Mouse (Mus musculus): ENCODE results near the gene Dus1l. TPM values are rescaled to one million over a fixed set of nuclear protein-coding genes. Genes with fewer than 3 reads are reported as not detected.
A peak's percentile ranks its signal among the peaks of the same experiment; 100 is the strongest.
"Not testable (repeated sequence)": the region's sequence is repeated elsewhere in the genome, so short reads cannot be mapped to it uniquely, and the experiment has no call there.

Gene Dus1l
- polyA plus RNA-seq, 1 experiment from 2014 or later: 60.0 TPM

DNA sequence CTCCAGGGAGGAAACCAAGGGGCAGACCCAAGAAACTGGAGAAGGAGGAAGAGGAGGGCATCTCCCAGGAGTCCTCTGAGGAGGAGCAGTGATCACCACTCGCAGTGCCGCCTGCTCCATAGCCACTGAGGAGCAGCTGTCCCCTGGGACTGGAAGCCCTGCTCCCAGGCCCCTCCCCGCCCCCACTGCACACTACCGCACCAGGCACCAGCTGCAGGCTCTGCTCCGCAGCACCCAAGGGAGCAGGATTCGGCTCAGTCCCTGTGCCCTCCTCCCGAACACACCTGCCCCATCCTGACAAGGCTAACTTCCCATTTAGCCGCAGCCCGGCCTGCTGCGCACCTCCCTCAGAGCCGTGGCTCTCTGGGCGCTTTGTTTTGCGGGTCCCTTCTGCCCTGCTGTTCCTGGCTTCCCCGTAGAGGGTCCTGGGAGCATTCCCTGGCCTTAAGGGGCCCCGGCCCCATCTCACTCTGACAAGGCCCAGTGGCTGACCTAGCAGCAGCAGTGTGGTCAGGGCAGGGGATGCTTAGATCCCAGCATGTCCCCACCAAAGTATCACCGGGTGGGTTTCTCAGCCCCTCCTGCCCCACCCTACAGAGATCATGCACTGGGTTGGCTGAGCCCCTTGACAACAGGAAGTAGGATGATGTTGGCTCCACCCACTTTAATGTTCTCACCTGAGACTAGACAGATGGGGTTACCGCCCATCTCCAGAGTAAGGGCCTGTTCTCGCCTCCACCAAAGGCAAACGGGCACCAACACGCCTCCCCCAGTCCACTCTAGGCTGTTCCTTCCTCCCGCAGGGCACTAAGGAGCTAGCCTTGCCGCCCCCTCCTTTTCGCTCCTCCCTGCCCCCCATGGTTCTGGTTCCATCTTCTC lies 32.8 kb downstream of the Dus1l start:
- not testable (repeated sequence) for H3K27ac ChIP-seq; H3K9ac ChIP-seq; H3K4me1 ChIP-seq; H3K36me3 ChIP-seq; H3K4me3 ChIP-seq; H3K4me2 ChIP-seq (replicated peaks)
- Histone ChIP-seq H3K9me3 (replicated peaks) (peaks cover 10% of the 10 kb centered on the region), H3K27me3 (peaks cover 17% of the 10 kb centered on the region)
- 3% methylated on average over 9 of the region's 23 CpGs for WGBS
- ATAC-seq (ENCODE audit: low FRiP score): peak; percentile 52; the same call in 1 of the 2 replicates

DNA sequence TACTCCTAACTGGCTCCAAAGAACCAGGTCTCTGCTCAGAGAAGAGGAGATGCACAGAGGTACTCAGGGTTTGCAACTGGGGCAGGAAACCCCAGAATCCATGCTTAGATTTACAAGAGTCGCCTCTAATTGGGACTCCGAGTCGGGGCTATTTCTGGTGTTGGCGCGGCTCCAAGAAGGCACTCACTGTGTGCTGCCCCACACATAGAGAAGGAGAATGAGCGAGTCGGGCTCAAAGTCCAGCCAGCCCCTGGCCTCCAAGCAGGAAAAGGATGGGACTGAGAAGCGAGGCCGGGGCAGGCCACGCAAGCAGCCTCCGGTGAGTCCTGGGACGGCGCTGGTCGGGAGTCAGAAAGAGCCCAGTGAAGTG lies 33.5 kb downstream of the Dus1l start, which contains the start of gene Hmga1b:
TSS of gene Hmga1b (plus strand) at position 123 of the 370 bp plus-strand sequence.
- not testable (repeated sequence) for H3K27ac ChIP-seq; H3K36me3 ChIP-seq; H3K4me3 ChIP-seq; H3K4me1 ChIP-seq; H3K4me2 ChIP-seq (replicated peaks); ATAC-seq (ENCODE audit: low FRiP score)
- Histone ChIP-seq H3K9ac (0 out of 2 replicates have a peak within 1 kb of the TSS, but pooled peaks have one; percentile 23), H3K27me3 (peaks cover 17% of the 10 kb centered on the region), H3K9me3 (replicated peaks) (peaks cover 18% of the 10 kb centered on the region)
- 25% methylated on average over 14 of the region's 14 CpGs for WGBS

DNA sequence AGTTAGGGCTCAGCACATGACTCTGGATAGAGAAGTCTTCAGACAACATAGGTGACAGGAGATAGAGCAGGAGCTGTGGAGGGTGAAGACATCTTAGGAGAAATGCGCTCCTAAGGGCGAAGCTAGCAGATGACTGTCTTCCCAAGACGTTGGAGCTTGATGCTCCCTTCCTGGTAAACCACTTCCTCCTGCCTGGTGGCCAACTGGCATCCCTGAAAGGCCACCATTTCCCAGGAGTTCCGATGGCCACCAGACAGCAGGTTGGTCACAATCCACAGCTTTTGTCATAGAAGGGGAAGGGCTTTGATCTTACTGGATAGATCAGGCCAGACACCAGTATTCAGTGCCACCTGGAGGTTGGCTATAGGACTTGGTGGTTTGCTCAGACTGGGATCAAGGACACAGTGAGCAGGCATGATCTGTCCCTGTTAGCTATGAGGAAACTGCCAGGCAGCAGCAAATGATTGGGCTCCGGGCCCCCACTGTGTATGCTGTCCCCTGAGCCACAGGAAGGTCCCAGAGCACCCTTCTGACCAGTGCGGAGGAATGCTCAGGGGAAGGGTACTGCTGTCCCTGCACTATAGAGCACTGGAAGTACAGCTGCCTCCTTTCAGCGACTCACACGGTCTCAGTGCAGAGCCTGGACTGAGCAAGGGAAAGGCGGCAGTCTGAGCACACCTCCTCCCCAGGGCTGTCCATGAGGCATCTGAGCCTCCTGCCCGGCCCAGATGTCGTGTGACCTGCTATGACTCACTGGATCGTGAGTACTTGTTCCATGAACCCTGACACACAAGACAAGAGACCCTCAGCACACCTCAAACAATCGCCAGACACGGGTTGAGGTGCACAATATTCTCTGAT lies 34.2 kb downstream of the Dus1l start:
- H3K9ac ChIP-seq: 0 out of 2 replicates have a peak overlapping the region, but pooled peaks have one; percentile 23

DNA sequence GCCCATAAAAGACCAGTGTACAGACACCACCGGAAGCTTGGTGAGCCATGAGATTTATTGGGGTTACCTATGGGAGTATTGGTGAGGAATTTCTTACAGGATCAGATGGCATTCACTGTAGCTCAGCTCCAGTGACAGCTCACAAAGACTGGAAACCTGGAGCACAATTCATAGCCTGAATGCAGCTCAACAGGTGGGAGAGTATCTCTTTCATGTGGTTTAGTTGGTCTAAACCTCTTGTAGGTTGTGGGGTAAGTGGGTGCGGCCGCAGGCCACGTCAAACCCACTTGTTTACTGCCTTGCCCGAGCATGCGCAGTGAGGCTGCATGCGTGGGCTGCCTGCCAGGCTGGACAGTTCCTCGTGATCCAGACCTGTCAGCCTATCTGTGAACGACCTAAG lies 36.0 kb downstream of the Dus1l start:
- no peak overlapping the region for H3K4me3 ChIP-seq
- H3K36me3 ChIP-seq: no peaks in the 10 kb centered on the region
- H3K9me3 ChIP-seq (replicated peaks): peaks cover 21% of the 10 kb centered on the region
- H3K4me2 ChIP-seq (replicated peaks): no peak overlapping the region
- H3K4me1 ChIP-seq: no peaks in the 10 kb centered on the region
- H3K27me3 ChIP-seq: peaks cover 17% of the 10 kb centered on the region
- no peak for ATAC-seq (ENCODE audit: low FRiP score)
- H3K27ac ChIP-seq: no peak overlapping the region
- 91% methylated on average over 9 of the region's 9 CpGs for WGBS
- H3K9ac ChIP-seq: no peak overlapping the region

More for the DNA sequence above, 34.2 kb downstream of the Dus1l start:
- H3K4me3 ChIP-seq: no peak overlapping the region
- H3K36me3 ChIP-seq: no peaks in the 10 kb centered on the region
- WGBS: 73% methylated on average over 14 of the region's 14 CpGs
- H3K27ac ChIP-seq: no peak overlapping the region
- H3K4me2 ChIP-seq (replicated peaks): no peak overlapping the region
- H3K27me3 ChIP-seq: peaks cover 17% of the 10 kb centered on the region
- H3K9me3 ChIP-seq (replicated peaks): peaks cover 19% of the 10 kb centered on the region
- no peak for ATAC-seq (ENCODE audit: low FRiP score)
- no peaks in the 10 kb centered on the region for H3K4me1 ChIP-seq

DNA sequence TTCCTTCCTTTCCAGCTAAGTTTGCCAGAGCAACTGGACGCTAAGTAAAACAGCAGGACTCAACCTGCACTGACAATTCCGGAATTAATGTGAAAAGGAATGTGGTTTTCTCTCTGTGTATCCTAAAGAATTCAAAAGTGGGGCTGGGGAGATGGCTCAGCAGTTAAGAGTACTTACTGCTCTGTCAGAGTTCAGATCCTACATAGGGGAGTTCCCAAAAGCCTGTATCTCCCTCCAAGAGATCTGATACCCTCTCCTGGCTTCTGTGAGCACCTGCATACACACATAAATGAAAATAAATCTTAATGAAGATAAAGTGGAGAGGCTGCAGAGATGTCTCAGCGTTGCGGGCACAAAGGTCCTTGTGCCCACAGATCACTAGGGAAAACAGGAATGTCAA lies 44.6 kb downstream of the Dus1l start:
- Histone ChIP-seq H3K4me1 (no peaks in the 10 kb centered on the region), H3K9ac (no peak overlapping the region), H3K9me3 (replicated peaks) (no peaks in the 10 kb centered on the region), H3K36me3 (no peaks in the 10 kb centered on the region), H3K27me3 (no peaks in the 10 kb centered on the region), H3K27ac (no peak overlapping the region), H3K4me2 (replicated peaks) (no peak overlapping the region), H3K4me3 (no peak overlapping the region)
- no peak for ATAC-seq (ENCODE audit: low FRiP score)
- WGBS: 81% methylated on average over 4 of the region's 4 CpGs

DNA sequence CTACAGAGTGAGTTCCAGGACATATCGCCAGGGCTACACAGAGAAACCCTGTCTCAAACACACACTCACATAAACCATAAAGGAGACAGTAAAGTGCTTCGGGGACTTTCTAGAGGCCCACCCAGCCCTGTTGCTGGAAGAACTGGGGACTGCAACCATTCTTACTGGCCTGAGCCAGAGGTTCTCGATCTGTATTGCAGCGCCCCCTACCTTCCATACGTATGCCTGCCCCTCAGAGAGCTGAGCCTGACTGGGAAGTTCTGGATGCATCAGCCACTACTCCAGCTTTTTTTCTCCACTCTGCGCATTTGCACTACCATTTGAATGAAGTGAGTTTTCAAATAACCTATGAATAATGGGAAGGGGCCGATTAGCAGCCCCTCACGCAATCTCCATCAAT lies 46.8 kb downstream of the Dus1l start:
- no peak overlapping the region for H3K9ac ChIP-seq
- H3K4me1 ChIP-seq: no peaks in the 10 kb centered on the region
- H3K4me3 ChIP-seq: no peak overlapping the region
- ATAC-seq (ENCODE audit: low FRiP score): no peak
- H3K4me2 ChIP-seq (replicated peaks): no peak overlapping the region
- 0 out of 2 replicates have a peak, but pooled peaks cover 3% of the 10 kb centered on the region for H3K27me3 ChIP-seq
- no peak overlapping the region for H3K27ac ChIP-seq
- WGBS: 64% methylated on average over 8 of the region's 8 CpGs
- no peaks in the 10 kb centered on the region for H3K9me3 ChIP-seq (replicated peaks)
- no peaks in the 10 kb centered on the region for H3K36me3 ChIP-seq

DNA sequence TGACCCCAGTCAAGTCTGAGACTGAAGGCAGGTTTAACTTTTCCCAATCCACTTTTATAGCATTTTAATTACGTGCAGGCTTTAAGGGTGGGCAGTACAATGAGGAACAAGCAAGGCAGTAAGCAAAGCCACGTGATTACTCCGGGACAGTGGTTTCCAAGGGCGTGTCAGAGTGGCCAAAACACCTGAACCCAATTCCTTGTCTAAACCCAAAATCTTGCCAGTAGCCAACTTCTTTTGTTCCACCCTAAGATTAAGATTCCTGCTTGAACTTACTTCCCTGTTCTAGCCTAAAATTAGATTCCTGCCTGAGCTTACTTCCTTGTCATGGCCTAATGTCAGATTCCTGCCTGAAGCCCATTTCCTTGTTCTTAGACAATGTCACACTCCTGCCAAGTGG lies 48.2 kb downstream of the Dus1l start:
- WGBS: 84% methylated on average over 4 of the region's 4 CpGs

DNA sequence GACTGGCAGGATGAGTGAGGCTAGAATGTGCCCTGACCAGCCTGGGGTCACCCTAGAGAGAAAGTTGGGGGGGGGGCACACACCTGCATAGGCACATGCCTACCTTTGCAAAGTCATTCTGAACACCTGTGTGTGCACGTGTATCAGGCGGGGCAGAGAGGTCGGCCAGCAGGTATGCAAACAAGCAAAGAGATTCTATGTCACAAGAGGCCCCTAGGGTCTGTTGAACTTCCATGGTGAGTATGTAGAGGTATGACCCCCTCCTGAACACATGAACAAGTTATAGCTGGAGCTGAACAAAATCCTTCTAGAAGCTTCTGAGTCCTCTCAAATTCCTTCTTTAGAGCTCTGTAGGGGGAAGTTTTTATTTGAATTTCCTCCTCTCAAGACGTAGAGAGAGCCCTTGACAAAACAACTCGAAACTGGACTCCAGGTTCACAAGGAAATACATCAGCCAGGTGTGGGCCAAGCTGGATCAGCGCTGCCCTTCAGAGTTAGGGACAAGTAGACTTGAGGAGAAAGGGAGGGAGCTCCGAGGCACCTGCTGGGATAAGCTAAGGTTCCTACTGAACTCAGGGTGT lies 52.0 kb downstream of the Dus1l start:
- 0 out of 2 replicates have a peak, but pooled peaks cover 3% of the 10 kb centered on the region for H3K27me3 ChIP-seq
- no peak overlapping the region for H3K4me2 ChIP-seq (replicated peaks)
- no peaks in the 10 kb centered on the region for H3K4me1 ChIP-seq
- 81% methylated on average over 7 of the region's 7 CpGs for WGBS
- H3K4me3 ChIP-seq: no peak overlapping the region
- H3K9ac ChIP-seq: no peak overlapping the region
- no peak overlapping the region for H3K27ac ChIP-seq
- H3K9me3 ChIP-seq (replicated peaks): no peaks in the 10 kb centered on the region
- no peaks in the 10 kb centered on the region for H3K36me3 ChIP-seq
- no peak for ATAC-seq (ENCODE audit: low FRiP score)

More for the DNA sequence above, 48.2 kb downstream of the Dus1l start:
- no peaks in the 10 kb centered on the region for H3K9me3 ChIP-seq (replicated peaks)
- no peak overlapping the region for H3K27ac ChIP-seq
- no peaks in the 10 kb centered on the region for H3K36me3 ChIP-seq
- H3K4me1 ChIP-seq: no peaks in the 10 kb centered on the region
- H3K4me3 ChIP-seq: no peak overlapping the region
- H3K9ac ChIP-seq: no peak overlapping the region
- no peak for ATAC-seq (ENCODE audit: low FRiP score)
- H3K27me3 ChIP-seq: 0 out of 2 replicates have a peak, but pooled peaks cover 3% of the 10 kb centered on the region
- no peak overlapping the region for H3K4me2 ChIP-seq (replicated peaks)

DNA sequence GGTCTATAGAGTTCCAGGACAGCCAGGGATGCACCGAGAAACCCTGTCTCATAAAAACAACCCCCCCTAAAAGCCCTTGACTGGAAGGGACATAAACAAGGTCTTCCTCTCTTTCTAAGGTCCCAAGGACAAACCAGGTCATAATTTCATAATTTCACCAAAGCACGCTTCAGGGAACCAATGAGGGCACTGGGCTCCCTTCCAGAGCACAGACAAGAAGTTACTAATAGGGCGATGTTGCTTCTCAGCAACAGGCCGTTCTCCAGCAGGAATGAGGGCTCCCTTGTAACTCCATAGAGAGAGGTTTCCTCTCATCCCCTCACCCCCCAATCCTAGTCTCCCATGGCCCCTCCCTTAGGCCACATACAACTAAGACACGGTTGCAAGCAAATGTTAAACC lies 55.2 kb downstream of the Dus1l start:
- Histone ChIP-seq H3K9me3 (replicated peaks) (no peaks in the 10 kb centered on the region), H3K4me3 (no peak overlapping the region), H3K36me3 (no peaks in the 10 kb centered on the region), H3K4me1 (no peaks in the 10 kb centered on the region), H3K9ac (no peak overlapping the region), H3K4me2 (replicated peaks) (no peak overlapping the region), H3K27me3 (0 out of 2 replicates have a peak, but pooled peaks cover 3% of the 10 kb centered on the region), H3K27ac (no peak overlapping the region)
- WGBS: 90% methylated on average over 5 of the region's 5 CpGs
- no peak for ATAC-seq (ENCODE audit: low FRiP score)

Other genes with a start within 250 kb of the Dus1l start
- gene Mcrip1, start 246.7 kb downstream of the Dus1l start, polyA plus RNA-seq (2016; fragmentation: Nextera tagmentation; extraction: Ambion mirVana): 210 and 219 TPM in 2 replicates
- gene Ppp1r27, start 245.3 kb downstream of the Dus1l start, polyA plus RNA-seq (2016; fragmentation: Nextera tagmentation; extraction: Ambion mirVana): not detected in 2 replicates
- 473 and 486 TPM in 2 replicates for gene P4hb, start 223.2 kb downstream of the Dus1l start, polyA plus RNA-seq (2016; fragmentation: Nextera tagmentation; extraction: Ambion mirVana)
- 548 TPM in 2 replicates for gene Arhgdia, start 214.8 kb downstream of the Dus1l start, polyA plus RNA-seq (2016; fragmentation: Nextera tagmentation; extraction: Ambion mirVana)
- gene Alyref, start 198.0 kb downstream of the Dus1l start, polyA plus RNA-seq (2016; fragmentation: Nextera tagmentation; extraction: Ambion mirVana): 539 and 588 TPM in 2 replicates
- 153 and 170 TPM in 2 replicates for gene Anapc11, start 198.0 kb downstream of the Dus1l start, polyA plus RNA-seq (2016; fragmentation: Nextera tagmentation; extraction: Ambion mirVana)
- 1.0 and 1.3 TPM in 2 replicates for gene Npb, start 187.9 kb downstream of the Dus1l start, polyA plus RNA-seq (2016; fragmentation: Nextera tagmentation; extraction: Ambion mirVana)
- gene Pcyt2, start 178.5 kb downstream of the Dus1l start, polyA plus RNA-seq (2016; fragmentation: Nextera tagmentation; extraction: Ambion mirVana): 145 and 148 TPM in 2 replicates
- 43.9 and 50.0 TPM in 2 replicates for gene Sirt7, start 171.2 kb downstream of the Dus1l start, polyA plus RNA-seq (2016; fragmentation: Nextera tagmentation; extraction: Ambion mirVana)
- 40.1 TPM in 2 replicates for gene Mafg, start 162.8 kb downstream of the Dus1l start, polyA plus RNA-seq (2016; fragmentation: Nextera tagmentation; extraction: Ambion mirVana)
- gene Pycr1, start 152.6 kb downstream of the Dus1l start, polyA plus RNA-seq (2016; fragmentation: Nextera tagmentation; extraction: Ambion mirVana): 28.5 and 28.8 TPM in 2 replicates
- gene Myadml2, start 148.2 kb downstream of the Dus1l start, polyA plus RNA-seq (2016; fragmentation: Nextera tagmentation; extraction: Ambion mirVana): 0.39 and 0.60 TPM in 2 replicates
- gene Notum, start 135.2 kb downstream of the Dus1l start, polyA plus RNA-seq (2016; fragmentation: Nextera tagmentation; extraction: Ambion mirVana): 1.7 and 3.0 TPM in 2 replicates
- 144 and 151 TPM in 2 replicates for gene Aspscr1, start 123.4 kb downstream of the Dus1l start, polyA plus RNA-seq (2016; fragmentation: Nextera tagmentation; extraction: Ambion mirVana)
- gene Cenpx, start 82.7 kb downstream of the Dus1l start, polyA plus RNA-seq (2016; fragmentation: Nextera tagmentation; extraction: Ambion mirVana): 106 and 113 TPM in 2 replicates
- gene Lrrc45, start 82.5 kb downstream of the Dus1l start, polyA plus RNA-seq (2016; fragmentation: Nextera tagmentation; extraction: Ambion mirVana): 75.3 and 78.8 TPM in 2 replicates
- gene Rac3, start 74.9 kb downstream of the Dus1l start, polyA plus RNA-seq (2016; fragmentation: Nextera tagmentation; extraction: Ambion mirVana): 98.4 and 99.9 TPM in 2 replicates
- gene Dcxr, start 69.1 kb downstream of the Dus1l start, polyA plus RNA-seq (2016; fragmentation: Nextera tagmentation; extraction: Ambion mirVana): 11.6 and 12.2 TPM in 2 replicates
- gene Cbr2, start 64.3 kb downstream of the Dus1l start, polyA plus RNA-seq (2016; fragmentation: Nextera tagmentation; extraction: Ambion mirVana): 1.6 and 2.6 TPM in 2 replicates
- gene Hmga1b, start 33.6 kb downstream of the Dus1l start, polyA plus RNA-seq (2016; fragmentation: Nextera tagmentation; extraction: Ambion mirVana): 3.0 and 4.0 TPM in 2 replicates
- 68.5 and 70.1 TPM in 2 replicates for gene Rfng, start 12.2 kb downstream of the Dus1l start, polyA plus RNA-seq (2016; fragmentation: Nextera tagmentation; extraction: Ambion mirVana)
- 223 and 232 TPM in 2 replicates for gene Gps1, start 12.1 kb downstream of the Dus1l start, polyA plus RNA-seq (2016; fragmentation: Nextera tagmentation; extraction: Ambion mirVana)
- 115 and 120 TPM in 2 replicates for gene Fasn, start 28.1 kb upstream of the Dus1l start, polyA plus RNA-seq (2016; fragmentation: Nextera tagmentation; extraction: Ambion mirVana)
- gene Ccdc57, start 136.5 kb upstream of the Dus1l start, polyA plus RNA-seq (2016; fragmentation: Nextera tagmentation; extraction: Ambion mirVana): 6.0 TPM in 2 replicates
- gene Slc16a3, start 152.1 kb upstream of the Dus1l start, polyA plus RNA-seq (2016; fragmentation: Nextera tagmentation; extraction: Ambion mirVana): 43.9 and 45.9 TPM in 2 replicates
- 171 TPM in 2 replicates for gene Csnk1d, start 194.9 kb upstream of the Dus1l start, polyA plus RNA-seq (2016; fragmentation: Nextera tagmentation; extraction: Ambion mirVana)
- not detected in 2 replicates for gene Cd7, start 243.0 kb upstream of the Dus1l start, polyA plus RNA-seq (2016; fragmentation: Nextera tagmentation; extraction: Ambion mirVana)

Data from hindbrain, embryonic 12.5 days (tissue).